Mouse (Mus musculus) lung, embryonic 16.5 days (tissue): ENCODE measurements around the gene Myo1g. TPM values are rescaled to one million over a fixed set of nuclear protein-coding genes. Genes with fewer than 3 reads are reported as not detected.

Experiments
- ATAC-seq: fragments of 200-750 bp; cut with Nextera tagmentation; 2 replicates; pipeline ENCODE4 v1.8.0; 2017; ENCODE audit warnings: low read depth, mild to moderate bottlenecking, moderate library complexity
- H3K27ac ChIP-seq: fragments of 300-500 bp; sonication (generic); 2 replicates; pipeline ENCODE4 v1.5.1; 2014; ENCODE audit warnings: mild to moderate bottlenecking, control low read depth, low read length
- H3K27me3 ChIP-seq: fragments of 300-500 bp; sonication (generic); 2 replicates; pipeline ENCODE4 v1.6.1; 2014; ENCODE audit warnings: low read depth, low read length, mixed read lengths; ENCODE audit not compliant: control insufficient read depth, insufficient read depth
- H3K36me3 ChIP-seq: fragments of 300-500 bp; sonication (generic); 2 replicates; pipeline ENCODE4 v1.6.1; 2014; ENCODE audit warnings: low read length; ENCODE audit not compliant: control insufficient read depth, insufficient read depth
- H3K4me1 ChIP-seq: fragments of 300-500 bp; sonication (generic); replicated peaks from 2 replicates; pipeline ENCODE4 v1.6.1; 2014; ENCODE audit warnings: low read length, mixed read lengths; ENCODE audit not compliant: control insufficient read depth, insufficient read depth
- H3K4me2 ChIP-seq: fragments of 300-500 bp; sonication (generic); 2 replicates; pipeline ENCODE4 v1.6.1; 2014; ENCODE audit warnings: low read depth, low read length, control low read depth
- H3K4me3 ChIP-seq: fragments of 300-500 bp; sonication (generic); 2 replicates; pipeline ENCODE4 v1.5.1; 2014; ENCODE audit warnings: mild to moderate bottlenecking, low read length, control low read depth
- H3K9ac ChIP-seq: fragments of 300-500 bp; sonication (generic); 2 replicates; pipeline ENCODE4 v1.6.1; 2014; ENCODE audit warnings: low read length, control low read depth
- H3K9me3 ChIP-seq: fragments of 300-500 bp; sonication (generic); 2 replicates; pipeline ENCODE4 v1.6.1; 2016; ENCODE audit warnings: low read length; ENCODE audit not compliant: control insufficient read depth
- WGBS: fragments of 180-500 bp; shearing (Covaris S2); extraction: QIAGEN DNeasy Blood & Tissue Kit; methylation state at CpG from one replicate; pipeline ENCODE4 v1.1.7; 2014; 5-methylcytosine and 5-hydroxymethylcytosine counted together
- polyA plus RNA-seq: library from polyadenylated mRNA; unstranded; fragments of >200 nt; fragmentation: Nextera tagmentation; extraction: Ambion mirVana; gene quantifications from 2 replicates; pipeline ENCODE4 v1.2.1, GENCODE M21; 2015

Gene Myo1g
- polyA plus RNA-seq, 1 experiment from 2014 or later: 3.8 TPM

- WGBS: 51% methylated on average over 3 of the region's 3 CpGs
Observed at GRCm38 (mm10) chr11:6484244-6484959, 36.4 kb downstream of the Myo1g start.

GRCm38 (mm10) chr11:6483103-6483502 is 37.7 kb downstream of the Myo1g start:
- 89% methylated on average over 2 of the region's 2 CpGs for WGBS
- Histone ChIP-seq H3K4me2 (no peak overlapping the region), H3K9me3 (no peaks in the 10 kb centered on the region), H3K36me3 (no peaks in the 10 kb centered on the region), H3K9ac (no peak overlapping the region), H3K27me3 (no peaks in the 10 kb centered on the region), H3K4me1 (peaks cover 3% of the 10 kb centered on the region), H3K4me3 (no peak overlapping the region), H3K27ac (no peak overlapping the region)
- ATAC-seq: no peak

More at GRCm38 (mm10) chr11:6484244-6484959, 36.4 kb downstream of the Myo1g start:
- ATAC-seq: no peak
- peaks cover 3% of the 10 kb centered on the region for H3K4me1 ChIP-seq
- no peak overlapping the region for H3K9ac ChIP-seq
- H3K27ac ChIP-seq: no peak overlapping the region; the same call in 1 of the 2 replicates
- no peak overlapping the region for H3K4me2 ChIP-seq
- H3K27me3 ChIP-seq: no peaks in the 10 kb centered on the region
- no peaks in the 10 kb centered on the region for H3K9me3 ChIP-seq
- no peaks in the 10 kb centered on the region for H3K36me3 ChIP-seq
- no peak overlapping the region for H3K4me3 ChIP-seq

GRCm38 (mm10) chr11:6481669-6482185 is 39.0 kb downstream of the Myo1g start:
- peak; percentile 83 for ATAC-seq
- WGBS: 38% methylated on average over 6 of the region's 6 CpGs
- no peak overlapping the region for H3K27ac ChIP-seq
- no peaks in the 10 kb centered on the region for H3K9me3 ChIP-seq
- no peaks in the 10 kb centered on the region for H3K27me3 ChIP-seq
- no peak overlapping the region for H3K4me2 ChIP-seq
- no peak overlapping the region for H3K4me3 ChIP-seq
- H3K36me3 ChIP-seq: no peaks in the 10 kb centered on the region
- H3K4me1 ChIP-seq: no peaks in the 10 kb centered on the region; the same call in 1 of the 2 replicates
- no peak overlapping the region for H3K9ac ChIP-seq

- ATAC-seq: no peak
- Histone ChIP-seq H3K27me3 (no peaks in the 10 kb centered on the region), H3K36me3 (no peaks in the 10 kb centered on the region), H3K27ac (no peak overlapping the region), H3K9me3 (no peaks in the 10 kb centered on the region), H3K4me2 (no peak overlapping the region), H3K4me1 (no peaks in the 10 kb centered on the region), H3K4me3 (no peak overlapping the region), H3K9ac (no peak overlapping the region)
- 76% methylated on average over 13 of the region's 13 CpGs for WGBS
Observed at GRCm38 (mm10) chr11:6480681-6481405, 39.9 kb downstream of the Myo1g start.

- Histone ChIP-seq H3K9ac (no peak overlapping the region), H3K9me3 (no peaks in the 10 kb centered on the region), H3K27me3 (no peaks in the 10 kb centered on the region), H3K4me3 (no peak overlapping the region), H3K4me1 (no peaks in the 10 kb centered on the region), H3K27ac (no peak overlapping the region), H3K36me3 (no peaks in the 10 kb centered on the region), H3K4me2 (no peak overlapping the region)
- 65% methylated on average over 7 of the region's 7 CpGs for WGBS
- no peak for ATAC-seq
Observed at GRCm38 (mm10) chr11:6480191-6480590, 40.6 kb downstream of the Myo1g start.

- Histone ChIP-seq H3K36me3 (no peaks in the 10 kb centered on the region), H3K27me3 (no peaks in the 10 kb centered on the region), H3K27ac (no peak overlapping the region), H3K4me1 (peaks cover 1% of the 10 kb centered on the region), H3K9ac (no peak overlapping the region), H3K4me2 (no peak overlapping the region), H3K4me3 (no peak overlapping the region), H3K9me3 (no peaks in the 10 kb centered on the region)
- 70% methylated on average over 2 of the region's 2 CpGs for WGBS
- no peak for ATAC-seq
Observed at GRCm38 (mm10) chr11:6479231-6479630, 41.5 kb downstream of the Myo1g start.

GRCm38 (mm10) chr11:6477350-6477749 is 43.4 kb downstream of the Myo1g start:
- no peak for ATAC-seq
- Histone ChIP-seq H3K36me3 (no peaks in the 10 kb centered on the region; the same call in 1 of the 2 replicates), H3K27me3 (no peaks in the 10 kb centered on the region), H3K27ac (no peak overlapping the region), H3K4me2 (no peak overlapping the region), H3K4me3 (no peak overlapping the region), H3K9me3 (no peaks in the 10 kb centered on the region), H3K4me1 (peaks cover 15% of the 10 kb centered on the region), H3K9ac (no peak overlapping the region)
- 95% methylated on average over 1 of the region's 1 CpGs for WGBS

GRCm38 (mm10) chr11:6476876-6477275 is 43.9 kb downstream of the Myo1g start:
- no peak for ATAC-seq

GRCm38 (mm10) chr11:6475867-6476484 is 44.8 kb downstream of the Myo1g start, which contains the start of gene Purb:
Gene Purb (minus strand): TSS chr11:6475917.
- Histone ChIP-seq H3K4me1 (peaks cover 23% of the 10 kb centered on the region), H3K9me3 (no peaks in the 10 kb centered on the region), H3K4me3 (peak within 1 kb of the TSS; percentile 76), H3K36me3 (no peaks in the 10 kb centered on the region; the same call in 1 of the 2 replicates), H3K27ac (peak within 1 kb of the TSS; percentile 95), H3K27me3 (no peaks in the 10 kb centered on the region), H3K4me2 (peak within 1 kb of the TSS; percentile 76), H3K9ac (peak within 1 kb of the TSS; percentile 93)
- under 1% methylated on average over 21 of the region's 76 CpGs for WGBS
- peak; percentile 95 for ATAC-seq

More at GRCm38 (mm10) chr11:6476876-6477275, 43.9 kb downstream of the Myo1g start:
- WGBS: 63% methylated on average over 6 of the region's 6 CpGs
- H3K36me3 ChIP-seq: no peaks in the 10 kb centered on the region; the same call in 1 of the 2 replicates
- H3K9me3 ChIP-seq: no peaks in the 10 kb centered on the region
- no peak overlapping the region for H3K27ac ChIP-seq
- no peak overlapping the region for H3K9ac ChIP-seq
- H3K27me3 ChIP-seq: no peaks in the 10 kb centered on the region
- H3K4me1 ChIP-seq: peaks cover 15% of the 10 kb centered on the region
- H3K4me3 ChIP-seq: no peak overlapping the region
- H3K4me2 ChIP-seq: no peak overlapping the region
